Mouse (Mus musculus) kidney, adult 2 months (tissue): ENCODE data around the gene Cdkn2aipnl.

Source experiments
- CTCF ChIP-seq: fragments of 200-500 bp; conservative IDR thresholded peaks from 2 replicates; pipeline ENCODE4 v1.5.1; 2011; ENCODE audit warnings: low read depth, mild to moderate bottlenecking, control low read depth, low read length, moderate library complexity, mixed read lengths; ENCODE audit not compliant: insufficient read depth, insufficient read length
- POLR2A ChIP-seq: fragments of 200-500 bp; IDR thresholded peaks from one replicate; pipeline ENCODE4 v1.6.1; 2011; ENCODE audit warnings: low read depth, low read length, control low read depth

DNA sequence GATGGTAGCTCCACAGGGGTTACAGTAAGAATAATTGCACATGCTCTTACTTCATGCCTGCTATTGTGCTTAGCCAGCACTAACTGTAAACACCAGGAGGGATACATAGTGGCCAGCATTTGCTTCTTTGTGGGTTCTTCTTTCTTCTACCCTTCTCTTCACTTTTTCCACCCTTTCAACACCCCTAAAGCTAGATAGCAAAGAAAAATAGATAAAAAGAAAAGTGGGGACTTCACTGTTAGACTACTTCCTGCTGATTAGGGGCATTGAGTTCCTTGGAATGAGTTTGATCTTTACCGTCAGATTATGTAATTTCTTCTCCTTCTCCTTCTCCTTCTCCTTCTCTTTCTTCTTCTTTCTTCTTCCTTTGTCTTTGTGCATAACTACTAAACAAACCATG lies 41.1 kb upstream of the Cdkn2aipnl start:
- TF ChIP-seq CTCF = no peak
- no peak for TF ChIP-seq POLR2A
